Mouse (Mus musculus) c-Kit-positive CD71-positive TER-119-positive erythroid progenitor cells, embryonic 14.5 days (primary cell): ENCODE results near the gene Nfkbil1.

Experiments used
- DNase-seq: peaks from one replicate; pipeline ENCODE4 v3.0.0-alpha.2; 2013; ENCODE audit warnings: low spot score

The Nfkbil1 gene

GRCm38 (mm10) chr17:35235614-35236389 is at the start of gene Nfkbil1:
Gene Nfkbil1 (minus strand): TSS chr17:35235792.
- DNase-seq = peak; percentile 91

- no peak for DNase-seq
Observed at GRCm38 (mm10) chr17:35280276-35280675, 44.7 kb upstream of the Nfkbil1 start.

GRCm38 (mm10) chr17:35278957-35279688 is 43.5 kb upstream of the Nfkbil1 start:
- DNase-seq = no peak

- DNase-seq = no peak
Observed at GRCm38 (mm10) chr17:35278049-35278448, 42.5 kb upstream of the Nfkbil1 start.

GRCm38 (mm10) chr17:35276304-35276864 is 40.8 kb upstream of the Nfkbil1 start:
- no peak for DNase-seq

GRCm38 (mm10) chr17:35274770-35275169 is 39.2 kb upstream of the Nfkbil1 start:
- DNase-seq = peak; percentile 74

- DNase-seq = no peak
Observed at GRCm38 (mm10) chr17:35272249-35272648, 36.7 kb upstream of the Nfkbil1 start.

GRCm38 (mm10) chr17:35269653-35270347 is 34.2 kb upstream of the Nfkbil1 start:
- DNase-seq = no peak

GRCm38 (mm10) chr17:35267399-35268086 is 32.0 kb upstream of the Nfkbil1 start:
- DNase-seq = no peak

- DNase-seq = no peak
Observed at GRCm38 (mm10) chr17:35263523-35263883, 27.9 kb upstream of the Nfkbil1 start.

GRCm38 (mm10) chr17:35262664-35263522 is 27.3 kb upstream of the Nfkbil1 start, which contains the start of gene H2-D1:
Gene H2-D1 (plus strand): TSS chr17:35262730.
- DNase-seq = peak; percentile 92

- no peak for DNase-seq
Observed at GRCm38 (mm10) chr17:35261651-35262050, 26.1 kb upstream of the Nfkbil1 start.

- DNase-seq = no peak
Observed at GRCm38 (mm10) chr17:35259621-35260020, 24.0 kb upstream of the Nfkbil1 start.

GRCm38 (mm10) chr17:35258492-35259478 is 23.2 kb upstream of the Nfkbil1 start:
- DNase-seq = no peak

GRCm38 (mm10) chr17:35257824-35258491 is 22.4 kb upstream of the Nfkbil1 start:
- peak; percentile 95 for DNase-seq

GRCm38 (mm10) chr17:35257378-35257777 is 21.8 kb upstream of the Nfkbil1 start:
- DNase-seq = no peak

- DNase-seq = no peak
Observed at GRCm38 (mm10) chr17:35255704-35256103, 20.1 kb upstream of the Nfkbil1 start.

- DNase-seq = no peak
Observed at GRCm38 (mm10) chr17:35255301-35255700, 19.7 kb upstream of the Nfkbil1 start.
